Mouse (Mus musculus): ENCODE measurements around the gene Zfp503.

The Zfp503 gene

DNA sequence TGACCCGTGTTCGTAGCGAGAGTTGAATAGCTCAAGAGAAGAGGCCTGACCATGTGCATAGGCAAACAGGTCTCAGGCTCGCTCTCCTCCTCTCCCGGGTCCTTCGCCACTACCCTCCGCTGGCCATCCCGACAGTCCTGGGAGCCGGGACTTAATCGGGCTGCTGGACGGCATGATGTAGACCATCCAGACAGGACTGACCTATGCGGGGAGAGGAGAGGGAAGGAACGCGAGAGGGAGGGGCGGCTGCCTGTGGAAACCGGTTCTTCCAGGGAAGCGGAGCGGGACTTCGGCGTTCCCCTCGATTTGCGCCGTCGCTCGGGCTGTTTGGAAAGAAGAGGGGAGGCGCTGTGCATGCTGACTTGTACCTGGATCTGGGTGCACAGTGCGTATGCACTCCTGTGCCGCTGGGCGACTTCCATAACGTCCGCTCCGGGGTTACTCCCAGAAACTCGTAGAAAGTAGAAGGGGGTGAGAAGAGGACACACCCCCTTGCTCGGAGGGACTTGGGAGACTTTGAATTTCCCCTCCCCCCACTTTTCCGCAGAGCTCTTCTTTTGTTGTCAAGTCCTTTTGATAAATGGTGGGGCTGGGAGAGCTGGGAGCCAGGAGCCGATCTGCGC lies at the start of gene Zfp503:
Gene Zfp503 (minus strand): TSS at position 311 of the 623 bp plus-strand sequence.
- DNase-seq: peak; percentile 10 to 23

DNA sequence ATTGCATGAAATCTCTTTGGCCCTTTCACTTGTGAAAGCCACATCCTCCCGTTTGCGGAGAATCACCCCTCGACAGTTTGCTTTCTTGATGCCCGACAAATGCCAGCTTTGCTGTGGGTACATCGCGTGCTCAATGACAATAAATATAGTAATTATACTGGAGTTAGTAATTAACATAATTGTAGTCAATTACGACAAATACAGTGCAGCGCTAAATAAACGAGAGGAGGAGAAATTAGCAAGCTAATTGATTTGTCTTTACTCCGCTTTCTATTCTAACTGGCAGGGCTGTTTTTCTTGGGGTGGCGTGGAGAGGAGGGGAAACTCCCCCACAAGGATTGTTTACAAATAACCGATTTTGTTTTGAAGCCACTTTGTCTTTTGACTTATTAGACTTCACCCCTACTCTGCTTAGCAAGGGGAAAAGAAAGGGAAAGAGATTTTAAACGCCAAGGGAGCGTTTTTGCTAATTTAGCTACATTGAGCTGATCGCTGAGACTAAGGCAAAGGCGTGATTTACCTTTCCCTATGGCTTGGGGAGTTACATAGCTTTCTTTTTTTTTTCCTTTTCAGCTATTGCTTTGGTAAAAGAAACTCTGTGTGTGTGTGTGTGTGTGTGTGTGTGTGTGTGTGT lies 48.2 kb upstream of the Zfp503 start:
- no peak for DNase-seq

DNA sequence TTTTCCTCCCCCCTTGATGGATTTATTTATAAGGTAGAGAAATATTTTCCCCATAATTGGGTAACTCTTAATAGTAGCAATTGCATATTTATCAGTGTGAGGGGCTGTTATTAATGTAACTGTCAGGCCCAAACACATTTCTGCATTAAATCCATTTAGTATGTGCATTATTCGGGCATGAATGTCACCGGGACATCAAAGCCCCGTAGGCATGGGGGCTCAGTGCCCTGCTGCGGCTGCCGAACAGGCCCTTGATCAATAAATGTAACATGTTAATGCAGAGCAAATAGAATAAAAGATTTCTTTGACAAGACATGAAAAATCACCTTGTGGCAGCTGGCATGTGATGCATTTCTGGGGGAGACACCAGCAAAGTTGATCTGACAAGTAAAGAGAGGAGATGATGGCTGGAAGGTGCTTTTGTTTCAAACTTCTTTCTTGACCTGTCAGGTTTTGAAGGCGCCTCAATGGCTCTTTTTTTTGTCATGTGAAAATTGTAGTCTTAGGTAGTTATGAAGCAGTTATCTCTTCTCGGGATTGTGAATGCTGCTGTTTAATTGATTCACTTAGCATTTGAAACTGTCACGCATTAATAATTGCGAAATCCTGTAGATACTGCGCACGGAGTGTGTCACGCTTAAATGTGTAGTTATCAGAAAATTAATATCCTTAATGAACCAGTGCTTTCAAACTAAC lies 47.5 kb upstream of the Zfp503 start:
- DNase-seq: no peak

DNA sequence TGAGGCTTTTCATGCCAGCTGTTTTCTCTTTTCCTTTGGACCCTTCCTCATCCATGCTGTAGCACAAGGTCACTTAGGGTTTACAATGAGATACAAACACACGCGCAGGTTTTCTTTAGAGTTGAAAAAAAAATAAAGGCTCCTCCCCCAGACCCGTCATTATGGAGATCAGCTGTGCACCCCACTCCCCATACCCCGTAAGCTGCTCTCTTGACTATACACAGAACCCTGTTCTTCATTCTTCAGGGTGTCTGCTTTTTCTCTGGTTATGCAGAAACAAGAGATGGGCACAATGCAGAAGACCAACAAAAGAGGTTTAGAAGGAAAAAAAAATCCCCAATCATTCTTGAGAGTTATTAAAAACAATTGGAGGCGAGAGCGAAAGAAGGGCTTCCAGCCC lies 46.9 kb upstream of the Zfp503 start:
- DNase-seq: no peak

DNA sequence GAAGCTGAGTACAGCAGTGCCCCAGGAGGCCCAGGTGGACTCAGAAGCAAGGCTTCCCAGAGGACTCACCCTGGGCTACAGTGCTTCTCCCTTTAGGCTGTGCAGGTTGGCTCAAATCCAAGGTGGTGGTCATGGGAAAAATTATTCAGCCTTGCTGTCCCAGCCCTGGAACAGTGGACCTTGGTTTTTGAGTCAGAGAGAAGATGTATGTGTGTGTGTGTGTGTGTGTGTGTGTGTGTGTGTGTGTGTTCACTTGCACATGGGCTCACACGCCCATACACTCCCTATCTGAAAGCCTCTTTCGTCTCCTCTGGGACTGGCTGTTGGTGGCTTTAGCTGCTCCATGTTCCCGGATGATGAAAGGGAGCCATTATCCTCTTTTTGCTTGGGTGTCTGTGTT lies 46.5 kb upstream of the Zfp503 start:
- no peak for DNase-seq

DNA sequence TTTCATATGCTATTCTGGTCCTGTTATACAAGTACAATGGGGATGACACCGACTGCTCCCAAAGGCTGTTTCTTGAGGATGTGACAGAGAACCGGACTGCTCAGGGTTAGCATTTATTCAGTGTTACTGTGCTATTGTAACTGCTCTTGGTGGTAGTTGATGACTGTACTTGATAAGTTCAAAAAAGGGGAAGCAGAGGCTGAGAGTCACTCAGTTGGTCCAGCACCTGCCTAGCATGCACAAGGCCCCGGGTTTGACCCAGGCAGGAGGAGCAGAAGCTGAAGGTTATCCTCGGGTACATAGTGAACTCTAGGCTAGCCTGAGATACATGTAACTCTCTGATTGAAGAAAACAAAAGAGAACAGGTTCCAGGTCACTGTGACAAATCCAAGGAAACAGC lies 34.1 kb upstream of the Zfp503 start:
- no peak for DNase-seq

DNA sequence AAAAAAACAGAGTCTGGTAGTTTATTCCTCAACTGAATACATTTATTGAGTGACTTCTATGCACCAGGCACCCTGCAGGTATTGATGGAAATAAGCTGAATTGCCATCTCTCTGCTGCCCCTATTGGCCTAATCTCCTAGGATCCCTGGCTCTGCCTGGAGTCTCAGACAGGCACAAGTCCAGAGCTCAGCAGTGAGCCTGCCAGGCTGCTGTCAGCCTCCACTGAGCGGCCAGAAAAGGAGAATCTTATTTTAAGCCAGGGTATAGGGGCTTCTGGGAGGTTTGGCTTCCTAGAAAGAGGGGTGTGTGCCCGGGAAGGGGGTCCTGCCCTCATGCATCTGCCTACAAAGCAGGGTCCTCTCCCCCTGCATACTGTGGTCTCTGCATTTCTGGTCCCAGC lies 31.5 kb upstream of the Zfp503 start:
- no peak for DNase-seq

DNA sequence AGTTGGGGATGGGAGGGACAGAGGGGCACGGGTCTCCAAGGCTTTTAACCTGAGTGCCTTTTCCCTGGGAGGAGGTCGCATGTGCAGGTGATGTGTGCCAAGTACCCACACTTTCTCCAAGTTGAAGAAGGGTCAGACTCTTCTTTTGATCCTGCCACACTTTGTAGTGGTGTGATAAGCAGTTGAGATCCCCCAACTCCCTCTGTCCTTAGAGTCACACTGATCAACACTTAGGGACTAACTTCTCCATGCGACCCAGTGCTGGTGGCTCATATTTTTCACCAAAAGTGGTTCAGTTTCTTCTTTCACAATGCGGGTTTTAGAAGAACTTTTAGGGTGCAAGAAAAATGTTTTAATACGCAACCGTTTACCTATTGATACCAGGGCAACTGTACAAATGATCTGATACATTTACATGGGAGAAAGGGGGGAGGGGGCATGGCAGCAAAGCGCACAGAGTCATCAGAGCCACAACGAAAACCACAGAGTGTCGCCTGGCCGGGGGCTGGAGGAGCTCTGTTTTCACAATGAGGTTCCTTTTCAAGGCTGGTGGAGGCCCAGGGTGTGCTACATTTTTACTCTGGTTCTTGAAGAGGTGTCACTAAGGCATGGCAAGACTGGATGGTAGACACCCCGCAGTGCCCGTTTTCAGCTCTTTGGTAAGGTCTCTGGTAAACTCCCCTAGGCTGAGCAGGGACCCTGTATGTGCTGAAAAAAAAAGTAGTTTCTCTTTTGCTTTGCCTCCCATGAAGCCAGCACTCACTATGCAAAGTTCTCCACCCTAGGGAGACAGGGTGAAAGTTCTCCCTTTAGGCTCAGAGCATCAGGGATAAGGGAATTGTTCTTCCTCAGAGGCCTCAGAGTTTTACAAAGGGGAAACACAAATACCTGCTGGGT lies 30.8 kb upstream of the Zfp503 start:
- no peak for DNase-seq

DNA sequence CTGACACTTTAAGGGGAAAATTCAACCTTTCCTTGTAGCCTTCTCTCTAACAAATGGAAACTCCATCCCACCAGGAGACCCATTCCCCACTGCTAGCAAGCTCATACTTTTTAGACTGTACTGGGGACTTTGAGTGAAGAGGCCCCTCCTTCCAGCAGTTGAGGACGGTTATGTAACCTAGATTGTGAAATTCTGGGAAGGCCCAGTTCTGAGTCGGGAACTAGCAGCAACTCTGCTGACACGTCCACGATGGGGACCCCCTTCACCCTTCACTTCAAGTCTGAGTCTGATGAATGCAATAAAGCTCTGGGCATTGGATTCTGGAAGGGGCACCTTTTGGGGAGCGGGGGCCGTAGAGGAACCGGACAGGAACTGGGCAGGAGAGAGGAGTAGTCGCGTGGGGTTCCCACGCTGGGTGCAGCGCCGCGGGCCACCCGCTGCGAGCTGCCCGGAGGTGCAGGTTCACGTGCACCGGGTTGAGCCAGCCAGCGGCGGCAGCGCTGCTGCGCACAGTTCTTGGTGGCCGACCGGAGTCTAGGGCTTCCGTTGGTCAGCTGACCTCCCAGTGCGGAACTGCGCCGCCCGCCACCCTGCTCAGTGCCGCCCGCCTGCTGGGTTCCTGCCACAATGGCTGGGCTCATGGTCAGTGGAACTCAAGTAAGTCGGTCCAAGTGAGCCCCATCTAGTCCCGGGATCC lies 30.0 kb upstream of the Zfp503 start, which contains the start of gene Lrmda:
Gene Lrmda (plus strand): TSS at position 461 of the 697 bp plus-strand sequence.
- peak; percentile 26 to 47 for DNase-seq

DNA sequence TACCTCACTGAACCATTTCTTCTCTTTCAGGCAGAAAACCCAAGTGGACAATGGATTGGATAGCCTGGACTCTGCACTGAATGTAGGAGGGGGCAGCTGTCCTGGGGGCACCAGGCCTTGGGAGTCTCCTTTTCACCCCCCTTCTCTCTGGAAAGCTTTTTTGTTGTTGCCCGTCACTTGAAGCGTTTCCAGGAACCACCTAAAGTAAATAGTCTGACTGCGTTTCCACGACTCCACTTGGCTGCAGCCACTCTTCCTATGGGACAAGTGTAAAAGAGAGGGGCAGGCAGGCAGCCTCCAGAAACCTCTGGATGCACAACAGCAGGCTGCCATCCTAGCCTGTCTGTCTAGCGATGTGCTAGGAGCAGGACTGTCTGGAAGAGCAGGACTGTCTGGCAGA lies 27.6 kb upstream of the Zfp503 start:
- DNase-seq: no peak

DNA sequence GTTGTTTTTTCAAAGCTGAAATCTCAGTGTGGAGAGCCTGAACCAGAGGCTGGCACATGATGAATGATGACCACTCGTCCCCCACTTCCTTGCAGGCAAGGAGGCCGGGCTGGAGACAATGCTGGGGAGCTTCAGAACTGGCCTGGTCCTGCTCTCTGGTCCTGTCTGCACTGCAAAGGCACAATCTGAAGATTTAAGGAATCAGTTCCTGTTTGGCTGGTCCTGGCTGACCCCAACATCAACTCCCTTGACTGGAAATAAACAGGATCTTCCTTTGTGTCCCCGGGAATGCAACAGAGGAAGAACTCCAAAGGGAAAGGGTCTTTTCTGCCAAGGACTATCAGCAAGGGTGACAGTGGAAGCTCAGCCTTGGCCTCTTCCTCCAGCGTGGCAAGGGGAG lies 25.4 kb upstream of the Zfp503 start:
- DNase-seq: no peak

DNA sequence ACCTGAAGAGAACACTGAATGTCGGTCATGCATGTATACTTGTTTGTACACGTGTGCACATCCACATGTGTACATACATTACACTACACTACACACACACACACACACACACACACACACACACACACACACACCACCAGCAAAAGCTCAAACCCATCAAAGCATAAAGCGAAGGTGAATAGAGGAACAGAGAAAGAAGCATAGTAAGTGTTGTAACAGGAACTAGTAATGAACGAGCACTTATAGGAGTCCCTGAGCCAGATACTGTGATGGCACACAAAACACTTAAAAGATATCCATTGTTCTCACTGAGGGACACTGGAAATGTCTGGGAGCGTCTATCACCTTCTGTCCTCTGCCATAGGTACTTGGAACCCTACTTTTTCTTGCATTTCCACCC lies 24.9 kb upstream of the Zfp503 start:
- DNase-seq: no peak

DNA sequence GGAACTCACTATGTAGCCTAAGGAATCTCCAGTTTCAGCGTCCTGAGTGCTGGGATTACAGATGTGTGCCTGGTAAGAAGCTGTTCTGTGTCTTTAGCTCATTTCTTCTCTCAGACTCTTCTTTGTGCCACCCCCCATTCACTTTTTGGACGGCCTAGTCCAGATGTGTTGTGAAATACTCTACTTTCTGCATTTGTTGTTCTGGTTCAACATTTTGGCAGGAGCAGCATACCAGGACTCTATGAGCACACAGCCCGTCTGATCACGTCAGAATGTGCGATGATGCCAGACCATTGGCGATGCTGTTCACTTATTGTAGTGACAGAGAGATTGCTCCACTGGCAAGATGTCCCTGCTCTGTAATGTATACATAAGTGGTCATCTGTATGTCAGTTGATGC lies 17.6 kb upstream of the Zfp503 start:
- DNase-seq: no peak

DNA sequence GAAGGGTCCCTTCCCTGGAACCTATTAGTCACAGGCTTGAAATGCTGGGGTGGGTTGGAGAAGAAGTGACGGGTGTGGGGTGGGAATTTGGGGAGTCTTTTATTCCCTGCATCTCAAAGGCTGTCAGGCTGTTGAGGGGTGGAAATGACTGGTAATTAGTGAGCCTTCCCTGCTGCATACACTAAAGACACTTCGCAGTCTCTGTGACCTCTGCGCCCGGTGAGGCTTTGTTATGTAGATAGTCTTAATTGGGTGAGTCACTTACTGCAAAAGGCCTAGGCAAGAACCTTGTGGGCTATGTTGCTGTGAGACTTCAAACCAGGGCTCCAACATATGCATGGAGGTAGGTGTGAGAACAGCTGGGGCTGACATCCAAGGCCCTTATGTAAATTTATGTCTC lies 15.5 kb upstream of the Zfp503 start:
- no peak for DNase-seq

DNA sequence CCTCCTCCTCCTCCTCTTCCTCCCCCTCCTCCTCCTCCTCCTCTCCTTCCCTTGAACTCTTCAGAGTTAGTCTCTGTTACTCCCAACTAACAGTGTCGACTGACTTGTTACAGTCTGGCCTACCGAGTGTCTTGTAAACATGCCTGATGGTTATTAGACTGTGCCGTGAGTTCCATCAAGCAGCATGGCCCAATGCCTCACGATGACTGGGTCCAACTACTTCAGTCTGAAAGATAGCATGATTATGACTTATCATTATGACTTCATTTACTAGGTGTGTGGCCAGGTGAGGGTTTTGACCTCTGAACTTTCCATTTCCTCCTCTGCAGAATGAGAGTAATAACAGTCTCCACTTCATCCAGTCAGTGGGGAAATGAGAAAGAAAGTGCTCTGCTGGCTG lies 14.2 kb upstream of the Zfp503 start:
- DNase-seq: no peak

DNA sequence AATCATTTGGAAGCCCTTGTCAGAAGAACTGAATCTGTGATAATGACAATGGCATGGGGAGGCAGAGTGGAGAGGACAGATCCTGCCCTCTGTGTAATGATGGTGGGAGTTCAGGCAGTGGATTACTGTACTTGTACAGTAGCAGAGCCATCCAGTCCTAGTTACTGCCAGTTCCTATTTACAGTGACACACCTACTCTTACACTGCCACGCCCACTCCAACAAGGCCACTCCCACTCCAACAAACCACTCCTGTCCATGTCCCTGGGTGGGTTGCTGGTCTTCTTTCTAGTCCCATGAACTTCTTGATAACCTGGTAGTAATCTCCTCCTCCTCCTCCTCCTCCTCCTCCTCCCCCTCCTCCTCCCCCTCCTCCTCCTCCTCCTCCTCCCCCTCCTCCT lies 13.8 kb upstream of the Zfp503 start:
- no peak for DNase-seq

DNA sequence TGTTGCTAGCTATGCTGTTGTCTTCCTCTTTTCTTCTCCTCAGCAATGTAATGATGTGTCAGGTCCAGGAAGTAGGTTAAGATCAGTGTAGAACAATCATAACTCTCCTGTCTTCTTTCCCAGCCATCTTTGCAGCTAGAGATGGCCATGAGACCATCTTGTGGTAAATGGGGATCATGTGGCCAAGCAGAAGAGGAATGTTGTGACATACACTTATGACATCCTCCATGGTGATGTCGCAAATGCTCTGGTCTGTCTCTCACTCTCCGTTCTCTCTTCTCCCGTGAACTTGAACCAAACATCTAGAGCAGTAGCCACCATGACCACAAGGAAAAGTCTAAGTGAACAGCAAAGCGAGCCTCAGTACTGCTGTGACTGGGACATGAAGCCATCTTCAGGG lies 10.2 kb upstream of the Zfp503 start:
- DNase-seq: no peak

DNA sequence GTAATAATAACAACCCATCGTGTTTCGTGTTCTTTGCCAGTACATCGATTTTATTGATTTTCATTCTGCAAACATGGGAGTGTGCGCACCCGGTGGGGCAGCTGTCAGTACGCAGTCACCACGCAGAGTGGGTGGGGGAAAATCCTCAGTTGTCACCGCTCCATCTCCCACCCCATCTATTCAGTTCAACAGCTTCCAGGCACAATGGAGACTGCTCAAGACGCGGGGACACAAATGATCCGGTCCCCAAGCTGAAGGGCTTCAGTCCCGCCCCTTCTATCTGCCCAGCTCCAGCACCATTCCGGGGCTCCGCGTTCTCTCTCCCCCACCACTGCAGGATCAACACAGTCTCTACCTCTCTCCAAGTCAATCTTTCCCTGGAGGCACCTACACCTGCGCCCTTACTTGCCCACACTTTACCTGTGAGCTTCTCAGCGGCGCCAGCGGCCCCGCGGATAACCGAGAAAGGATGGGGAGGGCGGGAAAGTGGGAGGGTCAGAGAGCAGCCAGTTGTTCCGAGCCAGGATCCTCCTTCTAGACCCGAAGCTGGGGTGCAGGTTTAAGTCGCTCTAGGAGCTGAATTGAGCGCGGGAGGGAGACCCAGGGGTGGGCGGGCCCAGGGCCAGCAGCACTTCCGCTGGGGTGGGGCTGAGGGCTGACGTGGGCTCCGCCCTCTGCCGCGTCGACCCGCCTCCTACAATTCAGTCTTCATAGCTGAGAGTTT lies 5.8 kb upstream of the Zfp503 start:
- DNase-seq: peak; percentile 67 to 75

DNA sequence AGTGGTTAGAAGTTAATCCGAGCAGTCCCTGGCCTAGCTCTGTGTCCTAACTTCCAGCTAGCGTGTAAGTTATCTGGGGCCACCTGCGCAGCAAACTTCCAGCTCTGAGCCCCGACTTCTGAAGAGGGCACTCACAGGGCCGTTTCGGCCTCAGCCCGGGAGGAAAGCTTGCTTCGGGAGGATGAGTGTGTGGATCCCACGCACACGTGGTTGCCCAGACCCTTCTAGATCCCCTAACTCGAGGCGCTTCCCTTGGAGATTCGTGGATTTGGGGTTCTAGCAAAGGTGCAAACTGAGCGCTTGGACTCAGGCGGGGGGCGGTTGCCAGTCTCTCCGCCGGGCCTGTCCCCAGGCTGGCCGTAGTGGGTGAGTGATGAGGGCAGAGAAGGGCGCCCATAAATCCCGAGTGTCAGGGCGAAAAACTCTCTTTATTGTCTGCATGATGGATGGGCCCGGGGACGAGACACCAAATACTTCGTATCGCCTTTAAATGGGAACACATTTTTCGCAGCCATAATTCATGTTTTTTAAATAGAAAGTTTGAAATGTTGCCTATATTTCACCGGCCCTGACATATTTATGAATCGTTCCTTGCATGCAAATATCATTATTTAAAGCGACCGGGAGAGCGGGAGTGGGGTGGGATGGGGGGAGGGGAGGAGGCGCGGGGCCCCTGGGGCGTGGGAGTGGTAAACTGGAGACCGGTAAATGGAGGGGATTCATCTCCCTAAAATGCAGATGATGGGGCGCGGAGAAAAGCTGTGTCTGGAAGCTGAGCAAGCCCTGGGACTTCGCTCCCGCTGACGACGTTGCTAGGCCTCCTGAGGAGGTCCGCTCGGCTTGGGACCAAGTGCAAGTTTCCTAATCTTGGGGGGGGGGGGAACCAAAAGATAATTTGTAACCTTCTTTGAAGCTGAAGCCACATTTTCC lies 4.9 kb upstream of the Zfp503 start:
- DNase-seq: peak in 1 of 2 experiments; percentile 6

DNA sequence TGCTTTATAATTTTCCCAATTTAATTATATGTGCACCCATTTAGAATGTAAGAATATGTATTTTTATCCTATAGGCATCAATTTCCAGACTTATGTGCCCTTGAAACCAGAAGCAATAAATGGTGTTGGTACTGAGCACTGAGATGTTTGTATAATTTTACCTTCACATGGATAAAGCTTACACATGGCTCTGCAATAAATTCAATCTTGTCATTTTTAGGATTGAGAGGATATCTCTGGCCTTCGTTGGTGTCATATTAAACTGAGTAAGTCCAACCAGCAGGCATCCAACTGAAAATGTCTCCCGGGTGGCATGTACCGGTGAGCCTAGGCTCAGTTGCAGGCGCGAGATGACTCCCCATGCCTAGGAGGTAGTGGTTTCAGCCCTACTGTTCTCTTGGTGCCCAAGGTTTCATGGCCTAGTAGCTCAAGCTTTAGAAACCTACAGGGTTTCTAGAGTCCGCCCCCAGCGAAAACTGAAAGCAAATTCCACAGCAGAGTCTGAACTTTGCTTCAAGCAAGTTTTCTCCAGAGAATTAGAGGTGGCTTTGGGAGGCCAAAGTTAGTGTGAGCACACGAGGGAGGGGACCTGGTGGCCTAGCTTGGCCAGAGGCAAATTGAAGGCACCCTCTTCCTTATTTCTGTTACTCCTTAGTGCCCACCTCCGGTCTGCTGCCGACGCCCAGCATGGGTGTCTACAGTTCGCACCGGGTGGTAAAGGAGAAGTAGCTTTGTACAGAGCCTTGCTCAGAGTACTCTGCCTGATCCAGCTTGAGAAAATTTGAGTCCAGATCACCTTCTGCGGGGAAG lies 4.1 kb upstream of the Zfp503 start:
- no peak for DNase-seq

Data from thymus, postnatal 36 days (tissue).